Mouse (Mus musculus) kidney, embryonic 16.5 days (tissue): ENCODE results near the gene Tmem239. TPM values are rescaled to one million over a fixed set of nuclear protein-coding genes. Genes with fewer than 3 reads are reported as not detected.
"Not testable (repeated sequence)": the region's sequence is repeated elsewhere in the genome, so short reads cannot be mapped to it uniquely, and the experiment has no call there.

Source experiments
- ATAC-seq: fragments of 200-750 bp; cut with Nextera tagmentation; 2 replicates; pipeline ENCODE4 v1.8.0; 2017; ENCODE audit warnings: moderate TSS enrichment; ENCODE audit not compliant: low FRiP score, low TSS enrichment
- H3K27ac ChIP-seq: fragments of 300-500 bp; sonication (generic); 2 replicates; pipeline ENCODE4 v1.5.1; 2014; ENCODE audit warnings: low read length
- H3K27me3 ChIP-seq: fragments of 300-500 bp; sonication (generic); 2 replicates; pipeline ENCODE4 v1.6.1; 2014; ENCODE audit warnings: low read length, control low read depth, mixed read lengths; ENCODE audit not compliant: insufficient read depth
- H3K36me3 ChIP-seq: fragments of 300-500 bp; sonication (generic); 2 replicates; pipeline ENCODE4 v1.6.1; 2014; ENCODE audit warnings: low read length, control low read depth, mixed read lengths; ENCODE audit not compliant: insufficient read depth
- H3K4me1 ChIP-seq: fragments of 300-500 bp; sonication (generic); 2 replicates; pipeline ENCODE4 v1.6.1; 2014; ENCODE audit warnings: low read length, control low read depth, mixed read lengths; ENCODE audit not compliant: insufficient read depth
- H3K4me2 ChIP-seq: fragments of 300-500 bp; sonication (generic); replicated peaks from 2 replicates; pipeline ENCODE4 v1.6.1; 2014; ENCODE audit warnings: low read depth, low read length
- H3K4me3 ChIP-seq: fragments of 300-500 bp; sonication (generic); 2 replicates; pipeline ENCODE4 v1.5.1; 2014; ENCODE audit warnings: mild to moderate bottlenecking, low read length
- H3K9ac ChIP-seq: fragments of 300-500 bp; sonication (generic); replicated peaks from 2 replicates; pipeline ENCODE4 v1.6.1; 2014; ENCODE audit warnings: low read length
- H3K9me3 ChIP-seq: fragments of 300-500 bp; sonication (generic); 2 replicates; pipeline ENCODE4 v1.6.1; 2016; ENCODE audit warnings: low read length, control low read depth
- WGBS: fragments of 180-500 bp; shearing (Covaris S2); extraction: QIAGEN DNeasy Blood & Tissue Kit; methylation state at CpG from one replicate; pipeline ENCODE4 v1.1.7; 2014; 5-methylcytosine and 5-hydroxymethylcytosine counted together
- polyA plus RNA-seq: library from polyadenylated mRNA; unstranded; fragments of >200 nt; fragmentation: Nextera tagmentation; extraction: Ambion mirVana; gene quantifications from 2 replicates; pipeline ENCODE4 v1.2.1, GENCODE M21; 2015

Tmem239 gene
- not detected in 2 replicates for polyA plus RNA-seq

DNA sequence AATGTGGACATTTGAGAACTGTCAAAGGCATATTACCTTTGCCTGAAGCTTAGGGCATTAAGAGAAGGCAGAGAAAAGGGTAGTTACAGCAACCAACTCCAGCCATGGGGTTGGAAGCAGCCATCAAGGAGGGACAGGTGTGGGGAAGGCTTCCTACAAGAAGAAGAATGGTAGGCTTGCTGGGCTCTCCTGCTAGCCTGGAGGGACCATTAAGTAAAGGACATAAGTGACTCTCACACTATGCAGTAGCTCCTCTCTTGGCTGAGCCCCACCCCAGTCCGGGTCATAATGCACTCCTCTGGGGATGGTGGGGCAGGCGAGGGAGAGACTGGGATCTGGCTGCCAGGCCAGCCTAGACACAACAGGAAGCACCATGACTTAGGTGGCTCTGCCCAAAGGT lies at the start of gene Tmem239:
Gene Tmem239, plus strand, starts transcription at position 301 of the 400 bp plus-strand sequence.
- WGBS = 76% methylated on average over 2 of the region's 2 CpGs
- no peaks in the 10 kb centered on the region for H3K36me3 ChIP-seq
- ATAC-seq = no peak
- H3K4me2 ChIP-seq = no peak within 1 kb of the TSS
- no peak within 1 kb of the TSS for H3K9ac ChIP-seq
- H3K27ac ChIP-seq = no peak within 1 kb of the TSS
- H3K9me3 ChIP-seq = no peaks in the 10 kb centered on the region
- no peak within 1 kb of the TSS for H3K4me3 ChIP-seq
- no peaks in the 10 kb centered on the region for H3K27me3 ChIP-seq
- 0 out of 2 replicates have a peak, but pooled peaks cover 6% of the 10 kb centered on the region for H3K4me1 ChIP-seq

- Histone ChIP-seq H3K9me3 (no peaks in the 10 kb centered on the region), H3K4me3 (no peak overlapping the region), H3K36me3 (no peaks in the 10 kb centered on the region), H3K27me3 (peaks cover 36% of the 10 kb centered on the region), H3K9ac (no peak overlapping the region), H3K4me2 (no peak overlapping the region), H3K27ac (no peak overlapping the region), H3K4me1 (no peaks in the 10 kb centered on the region)
- 89% methylated on average over 5 of the region's 5 CpGs for WGBS
- no peak for ATAC-seq
These were observed 48.7 kb upstream of the Tmem239 start for GRCm38 (mm10) chr2:130357551-130357950.

DNA sequence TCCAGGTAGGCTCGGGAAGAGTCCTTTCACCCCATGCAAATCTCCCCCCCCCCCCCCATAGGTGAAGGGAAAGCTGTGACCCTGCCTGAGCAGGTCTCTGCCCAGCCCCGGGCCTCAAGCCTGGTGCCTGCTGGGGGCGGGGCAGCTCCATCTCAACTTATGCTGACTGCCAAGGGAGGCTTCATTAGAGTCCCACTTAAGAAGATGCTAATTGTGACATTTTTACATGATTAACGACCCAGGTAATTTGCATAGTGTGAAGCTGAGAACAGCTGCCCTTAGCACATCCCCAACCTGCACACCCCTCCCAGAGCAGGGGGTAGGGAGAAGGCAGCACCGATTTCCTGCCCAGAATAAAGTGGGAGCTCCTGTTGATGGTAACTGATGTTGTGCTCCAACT lies 47.4 kb upstream of the Tmem239 start:
- Histone ChIP-seq H3K9me3 (no peaks in the 10 kb centered on the region), H3K4me1 (no peaks in the 10 kb centered on the region), H3K36me3 (no peaks in the 10 kb centered on the region), H3K9ac (no peak overlapping the region), H3K27ac (no peak overlapping the region), H3K4me2 (no peak overlapping the region), H3K27me3 (peaks cover 49% of the 10 kb centered on the region), H3K4me3 (no peak overlapping the region)
- ATAC-seq = no peak
- 14% methylated on average over 5 of the region's 5 CpGs for WGBS

GRCm38 (mm10) chr2:130362511-130363026 lies 43.7 kb upstream of the Tmem239 start:
- H3K36me3 ChIP-seq = no peaks in the 10 kb centered on the region
- H3K4me2 ChIP-seq = no peak overlapping the region
- no peak overlapping the region for H3K9ac ChIP-seq
- peak; percentile 44 for ATAC-seq
- no peaks in the 10 kb centered on the region for H3K9me3 ChIP-seq
- H3K27ac ChIP-seq = no peak overlapping the region
- 0 out of 2 replicates have a peak, but pooled peaks cover 3% of the 10 kb centered on the region for H3K4me1 ChIP-seq
- peaks cover 50% of the 10 kb centered on the region for H3K27me3 ChIP-seq
- WGBS = 5% methylated on average over 14 of the region's 14 CpGs
- no peak overlapping the region for H3K4me3 ChIP-seq

- Histone ChIP-seq H3K4me1 (0 out of 2 replicates have a peak, but pooled peaks cover 3% of the 10 kb centered on the region), H3K36me3 (no peaks in the 10 kb centered on the region), H3K27ac (no peak overlapping the region), H3K4me3 (peak overlapping the region; percentile 51), H3K27me3 (peaks cover 34% of the 10 kb centered on the region), H3K4me2 (peak overlapping the region; percentile 71), H3K9ac (peak overlapping the region; percentile 64), H3K9me3 (no peaks in the 10 kb centered on the region)
- 7% methylated on average over 27 of the region's 30 CpGs for WGBS
- peak; percentile 72 for ATAC-seq
These were observed 40.8 kb upstream of the Tmem239 start for GRCm38 (mm10) chr2:130365211-130366094.

- Histone ChIP-seq H3K4me2 (no peak overlapping the region), H3K27me3 (peaks cover 15% of the 10 kb centered on the region), H3K4me3 (no peak overlapping the region), H3K4me1 (0 out of 2 replicates have a peak, but pooled peaks cover 3% of the 10 kb centered on the region), H3K9ac (no peak overlapping the region), H3K27ac (no peak overlapping the region), H3K9me3 (no peaks in the 10 kb centered on the region), H3K36me3 (no peaks in the 10 kb centered on the region)
- no peak for ATAC-seq
- 64% methylated on average over 4 of the region's 4 CpGs for WGBS
These were observed 38.9 kb upstream of the Tmem239 start for GRCm38 (mm10) chr2:130367386-130367785.

- H3K4me3 ChIP-seq, H3K27me3 ChIP-seq, H3K36me3 ChIP-seq, H3K9me3 ChIP-seq, H3K9ac ChIP-seq, ATAC-seq, H3K4me2 ChIP-seq, H3K4me1 ChIP-seq, H3K27ac ChIP-seq: not testable (repeated sequence)
- 56% methylated on average over 1 of the region's 1 CpGs for WGBS
These were observed 33.3 kb upstream of the Tmem239 start for GRCm38 (mm10) chr2:130373026-130373425.

- Histone ChIP-seq H3K27ac (no peak overlapping the region), H3K27me3 (no peaks in the 10 kb centered on the region), H3K9ac (no peak overlapping the region), H3K4me1 (0 out of 2 replicates have a peak, but pooled peaks cover 2% of the 10 kb centered on the region), H3K36me3 (no peaks in the 10 kb centered on the region), H3K4me2 (no peak overlapping the region), H3K4me3 (no peak overlapping the region), H3K9me3 (no peaks in the 10 kb centered on the region)
- WGBS = 82% methylated on average over 4 of the region's 4 CpGs
- no peak for ATAC-seq
These were observed 31.3 kb upstream of the Tmem239 start for GRCm38 (mm10) chr2:130374951-130375350.

DNA sequence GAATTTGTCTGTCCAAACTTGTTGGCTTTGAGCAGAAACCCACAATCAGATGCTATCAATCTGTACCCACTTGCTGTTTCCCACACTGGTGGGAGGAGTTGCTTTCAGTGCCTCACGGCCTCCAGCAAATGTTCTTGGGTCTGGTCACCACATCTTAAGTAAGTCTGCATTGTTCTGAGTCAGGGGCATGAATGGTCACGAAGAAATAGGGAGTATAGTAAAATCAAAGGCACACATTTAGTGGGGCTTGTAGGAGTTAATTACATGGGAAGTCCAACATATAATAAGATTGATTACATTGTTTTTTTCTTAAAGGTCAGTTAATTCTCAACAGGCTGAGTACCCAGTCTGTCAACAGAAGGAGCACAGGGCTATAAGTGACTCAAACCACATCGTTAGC lies 23.1 kb upstream of the Tmem239 start:
- 20% methylated on average over 3 of the region's 3 CpGs for WGBS
- ATAC-seq = no peak
- no peak overlapping the region for H3K9ac ChIP-seq
- H3K9me3 ChIP-seq = no peaks in the 10 kb centered on the region
- H3K4me1 ChIP-seq = no peaks in the 10 kb centered on the region
- no peaks in the 10 kb centered on the region for H3K36me3 ChIP-seq
- H3K4me2 ChIP-seq = no peak overlapping the region
- H3K27ac ChIP-seq = no peak overlapping the region; the same call in 1 of the 2 replicates
- H3K27me3 ChIP-seq = 0 out of 2 replicates have a peak, but pooled peaks cover 4% of the 10 kb centered on the region
- no peak overlapping the region for H3K4me3 ChIP-seq

GRCm38 (mm10) chr2:130383895-130384294 lies 22.4 kb upstream of the Tmem239 start:
- Histone ChIP-seq H3K36me3 (no peaks in the 10 kb centered on the region), H3K4me3 (no peak overlapping the region), H3K4me1 (no peaks in the 10 kb centered on the region), H3K9me3 (no peaks in the 10 kb centered on the region), H3K27me3 (0 out of 2 replicates have a peak, but pooled peaks cover 4% of the 10 kb centered on the region), H3K27ac (no peak overlapping the region), H3K9ac (no peak overlapping the region), H3K4me2 (no peak overlapping the region)
- no peak for ATAC-seq
- 54% methylated on average over 6 of the region's 6 CpGs for WGBS
